ENCODE assay signal across 8 mouse cellular contexts in the genomic region with DNA sequence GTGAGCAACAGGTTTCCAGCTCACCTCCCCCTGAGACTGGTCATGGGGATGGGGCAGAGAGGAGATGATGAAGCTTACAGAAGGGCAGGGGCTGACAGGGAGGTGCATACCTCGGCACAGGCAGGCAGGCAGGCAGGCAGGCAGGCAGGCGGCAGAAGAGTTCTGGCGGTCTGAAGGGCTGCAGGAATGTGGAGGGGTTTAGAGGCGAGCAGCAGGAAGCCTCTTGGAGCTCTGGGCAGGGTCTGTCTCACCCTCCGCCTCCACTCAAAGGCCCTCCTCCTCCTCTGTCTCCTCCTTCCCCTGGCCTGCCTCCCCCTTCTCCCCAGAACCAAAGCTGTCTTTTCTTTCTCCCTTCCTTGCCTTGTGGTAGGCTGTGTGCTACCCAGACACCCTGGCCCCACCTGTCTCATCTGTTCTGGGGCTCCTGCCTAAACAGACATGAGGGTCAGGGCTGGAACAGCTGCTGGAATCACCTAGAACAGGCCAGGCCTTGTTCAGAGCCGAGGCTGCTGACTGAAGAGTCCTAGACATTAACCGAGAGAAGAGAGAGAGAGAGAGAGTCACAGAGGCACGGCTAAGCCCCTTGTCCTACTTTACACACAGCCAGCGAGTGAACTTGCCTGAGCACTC. TPM values are rescaled to one million over a fixed set of nuclear protein-coding genes. Genes with fewer than 3 reads are reported as not detected.
DNase-seq lines count a peak whose midpoint lies in the region; ATAC-seq and TF ChIP-seq lines count a peak whose summit lies in the region.

No protein-coding gene starts in this region.

- peak overlapping the region; percentile 62 for H3K27ac ChIP-seq in ES-Bruce4 (ENCODE audit: insufficient read depth, low read length)
- peak overlapping the region; percentile 89 for H3K27ac ChIP-seq in hindbrain, embryonic 12.5 days
- H3K27ac ChIP-seq in limb, embryonic 12.5 days = peak overlapping the region; percentile 94
- H3K27ac ChIP-seq in midbrain, embryonic 14.5 days (replicated peaks; ENCODE audit: low read depth, low read length) = peak overlapping the region; percentile 67

- 1% methylated on average over 9 of the region's 9 CpGs for WGBS in hindbrain, embryonic 12.5 days
- 3% methylated on average over 9 of the region's 9 CpGs for WGBS in limb, embryonic 12.5 days
- 4% methylated on average over 9 of the region's 9 CpGs for WGBS in midbrain, embryonic 14.5 days

- no peak for TF ChIP-seq EP300 in ES-Bruce4 (IDR thresholded peaks at IDR 0.05; ENCODE audit: insufficient read depth, low read depth, low read length)

- TF ChIP-seq CTCF in ES-Bruce4 (IDR thresholded peaks at IDR 0.05; ENCODE audit: low read depth, low read length) = no peak

- TF ChIP-seq POLR2A in ES-Bruce4 (IDR thresholded peaks at IDR 0.05; ENCODE audit: insufficient read depth, low read length) = no peak

- H3K36me3 ChIP-seq in ES-Bruce4 (ENCODE audit: control insufficient read depth, insufficient read depth, low read length, poor library complexity, severe bottlenecking) = no peaks in the 10 kb centered on the region
- H3K36me3 ChIP-seq in hindbrain, embryonic 12.5 days = no peaks in the 10 kb centered on the region
- 0 out of 2 replicates have a peak, but pooled peaks cover 4% of the 10 kb centered on the region for H3K36me3 ChIP-seq in limb, embryonic 12.5 days
- no peaks in the 10 kb centered on the region for H3K36me3 ChIP-seq in midbrain, embryonic 14.5 days (ENCODE audit: control insufficient read depth, insufficient read depth, low read length)

- peak; percentile 84 for DNase-seq in adrenal gland, postnatal 14 days
- DNase-seq in forelimb bud, embryonic 11.5 days (ENCODE audit: low read depth, low spot score) = peak; percentile 64
- DNase-seq in midbrain, embryonic 14.5 days = peak; percentile 54
- peak; percentile 69 for DNase-seq in testis, postnatal 14 days (ENCODE audit: low spot score)
- DNase-seq in thymus, postnatal 14 days = no peak

- H3K4me2 ChIP-seq in hindbrain, embryonic 12.5 days (replicated peaks) = peak overlapping the region; percentile 56
- H3K4me2 ChIP-seq in limb, embryonic 12.5 days = peak overlapping the region; percentile 63
- H3K4me2 ChIP-seq in midbrain, embryonic 14.5 days (ENCODE audit: low read length) = peak overlapping the region; percentile 52

- H3K27me3 ChIP-seq in ES-Bruce4 (ENCODE audit: control insufficient read depth, insufficient read depth, low read length, poor library complexity, severe bottlenecking) = no peaks in the 10 kb centered on the region
- H3K27me3 ChIP-seq in hindbrain, embryonic 12.5 days = 0 out of 2 replicates have a peak, but pooled peaks cover 3% of the 10 kb centered on the region
- no peaks in the 10 kb centered on the region; the same call in 1 of the 2 replicates for H3K27me3 ChIP-seq in limb, embryonic 12.5 days
- 0 out of 2 replicates have a peak, but pooled peaks cover 4% of the 10 kb centered on the region for H3K27me3 ChIP-seq in midbrain, embryonic 14.5 days (ENCODE audit: control insufficient read depth, insufficient read depth, low read length)

- peaks cover 10% of the 10 kb centered on the region for H3K4me1 ChIP-seq in ES-Bruce4 (ENCODE audit: control insufficient read depth, insufficient read depth, low read length)
- peaks cover 66% of the 10 kb centered on the region for H3K4me1 ChIP-seq in hindbrain, embryonic 12.5 days
- H3K4me1 ChIP-seq in limb, embryonic 12.5 days (replicated peaks) = peaks cover 57% of the 10 kb centered on the region
- peaks cover 34% of the 10 kb centered on the region for H3K4me1 ChIP-seq in midbrain, embryonic 14.5 days (ENCODE audit: control insufficient read depth, insufficient read depth, low read length)

- H3K4me3 ChIP-seq in ES-Bruce4 (ENCODE audit: low read depth, low read length) = peak overlapping the region; percentile 62
- peak overlapping the region; percentile 45 for H3K4me3 ChIP-seq in hindbrain, embryonic 12.5 days
- H3K4me3 ChIP-seq in limb, embryonic 12.5 days (replicated peaks) = peak overlapping the region; percentile 58
- H3K4me3 ChIP-seq in midbrain, embryonic 14.5 days (replicated peaks; ENCODE audit: low read depth, low read length) = peak overlapping the region; percentile 29

- no peak for ATAC-seq in hindbrain, embryonic 12.5 days (ENCODE audit: low FRiP score)
- ATAC-seq in limb, embryonic 12.5 days (ENCODE audit: insufficient number of reproducible peaks, insufficient read depth, low FRiP score, low TSS enrichment, low read depth) = peak; percentile 86
- peak; percentile 48 for ATAC-seq in midbrain, embryonic 14.5 days (ENCODE audit: low FRiP score, low TSS enrichment)

- H3K9ac ChIP-seq in ES-Bruce4 (ENCODE audit: low read depth, poor library complexity, severe bottlenecking) = peak overlapping the region; percentile 54
- H3K9ac ChIP-seq in hindbrain, embryonic 12.5 days = peak overlapping the region; percentile 71
- peak overlapping the region; percentile 77 for H3K9ac ChIP-seq in limb, embryonic 12.5 days (replicated peaks)
- H3K9ac ChIP-seq in midbrain, embryonic 14.5 days (replicated peaks; ENCODE audit: low read length) = peak overlapping the region; percentile 27; the same call in 1 of the 2 replicates

- H3K9me3 ChIP-seq in ES-Bruce4 (replicated peaks; ENCODE audit: control insufficient read depth, insufficient read depth, low read length, poor library complexity, severe bottlenecking) = no peaks in the 10 kb centered on the region
- no peaks in the 10 kb centered on the region for H3K9me3 ChIP-seq in hindbrain, embryonic 12.5 days (replicated peaks)
- no peaks in the 10 kb centered on the region for H3K9me3 ChIP-seq in limb, embryonic 12.5 days
- no peaks in the 10 kb centered on the region for H3K9me3 ChIP-seq in midbrain, embryonic 14.5 days (ENCODE audit: control insufficient read depth, low read length)

RNA-seq across cellular contexts. Expression of gene Sparc, which starts 3.2 kb away (rescaled TPM):
- 344 and 354 TPM in 2 replicates for polyA plus RNA-seq in ES-Bruce4 (2011; ENCODE audit: insufficient read depth, insufficient read length, low read depth, missing spikeins)
- total RNA-seq in adrenal gland, postnatal 14 days (2021) = 2,357 and 2,456 TPM in 2 replicates
- 743 and 783 TPM in 2 replicates for polyA plus RNA-seq in hindbrain, embryonic 12.5 days (2016; fragmentation: Nextera tagmentation; extraction: Ambion mirVana)
- polyA plus RNA-seq in limb, embryonic 12.5 days (2016; fragmentation: Nextera tagmentation; extraction: Ambion mirVana) = 444 and 488 TPM in 2 replicates
- polyA plus RNA-seq in midbrain, embryonic 14.5 days (2014; fragmentation: Nextera tagmentation; extraction: Ambion mirVana) = 240 and 427 TPM in 2 replicates

RNA-seq across cellular contexts. Expression of gene Atox1, which starts 41.2 kb away (rescaled TPM):
- 120 and 142 TPM in 2 replicates for polyA plus RNA-seq in ES-Bruce4 (2011; ENCODE audit: insufficient read depth, insufficient read length, low read depth, missing spikeins)
- 255 and 290 TPM in 2 replicates for total RNA-seq in adrenal gland, postnatal 14 days (2021)
- polyA plus RNA-seq in hindbrain, embryonic 12.5 days (2016; fragmentation: Nextera tagmentation; extraction: Ambion mirVana) = 236 and 284 TPM in 2 replicates
- 264 and 265 TPM in 2 replicates for polyA plus RNA-seq in limb, embryonic 12.5 days (2016; fragmentation: Nextera tagmentation; extraction: Ambion mirVana)
- 244 and 294 TPM in 2 replicates for polyA plus RNA-seq in midbrain, embryonic 14.5 days (2014; fragmentation: Nextera tagmentation; extraction: Ambion mirVana)

RNA-seq across cellular contexts. Expression of gene G3bp1, which starts 49.7 kb away (rescaled TPM):
- 146 and 147 TPM in 2 replicates for polyA plus RNA-seq in ES-Bruce4 (2011; ENCODE audit: insufficient read depth, insufficient read length, low read depth, missing spikeins)
- 61.8 and 61.9 TPM in 2 replicates for total RNA-seq in adrenal gland, postnatal 14 days (2021)
- 184 and 189 TPM in 2 replicates for polyA plus RNA-seq in hindbrain, embryonic 12.5 days (2016; fragmentation: Nextera tagmentation; extraction: Ambion mirVana)
- polyA plus RNA-seq in limb, embryonic 12.5 days (2016; fragmentation: Nextera tagmentation; extraction: Ambion mirVana) = 246 and 248 TPM in 2 replicates
- 83.6 and 125 TPM in 2 replicates for polyA plus RNA-seq in midbrain, embryonic 14.5 days (2014; fragmentation: Nextera tagmentation; extraction: Ambion mirVana)

Comparison
In these comparisons a context has a peak if more than half of its experiments do, and no peak if none do; other contexts are left out.
1. H3K9ac ChIP-seq: peak in every context shown above with its lines; median percentile 77 in limb, embryonic 12.5 days; 71 in hindbrain, embryonic 12.5 days; 54 in ES-Bruce4; 27 in midbrain, embryonic 14.5 days.